Mouse (Mus musculus) neural tube, postnatal 0 days (tissue): Measurements from ENCODE around the gene Kncn. TPM values are rescaled to one million over a fixed set of nuclear protein-coding genes. Genes with fewer than 3 reads are reported as not detected.

Source experiments
- polyA plus RNA-seq: library from polyadenylated mRNA; unstranded; fragments of >200 nt; fragmentation: Nextera tagmentation; extraction: Ambion mirVana; gene quantifications from 2 replicates; pipeline ENCODE4 v1.2.1, GENCODE M21; 2015

Gene Kncn
- 0.36 and 0.41 TPM in 2 replicates for polyA plus RNA-seq

GRCm38 (mm10) chr4:115884022-115884421 is at the start of gene Kncn:
TSS of gene Kncn (plus strand) at chr4:115884400.

GRCm38 (mm10) chr4:115838696-115839641 is 45.2 kb upstream of the Kncn start, which contains the start of gene Mknk1:
TSS of gene Mknk1 (plus strand) at chr4:115839198.

GRCm38 (mm10) chr4:115890553-115890952 is 6.4 kb downstream of the Kncn start, which contains the start of gene 6430628N08Rik:
TSS of gene 6430628N08Rik (plus strand) at chr4:115890665.

Other genes with a start within 250 kb of the Kncn start
- gene Cyp4b1, start 236.7 kb upstream of the Kncn start, polyA plus RNA-seq: 0.98 and 2.1 TPM in 2 replicates
- gene Efcab14, start 146.7 kb upstream of the Kncn start, polyA plus RNA-seq: 20.0 and 20.4 TPM in 2 replicates
- gene Tex38, start 103.4 kb upstream of the Kncn start, polyA plus RNA-seq: 0.19 and 0.70 TPM in 2 replicates
- gene Atpaf1, start 99.6 kb upstream of the Kncn start, polyA plus RNA-seq: 45.7 and 52.1 TPM in 2 replicates
- gene Mob3c, start 56.3 kb upstream of the Kncn start, polyA plus RNA-seq: 4.8 and 7.3 TPM in 2 replicates
- 24.3 and 25.2 TPM in 2 replicates for gene Mknk1, start 45.2 kb upstream of the Kncn start, polyA plus RNA-seq
- gene 6430628N08Rik, start 6.3 kb downstream of the Kncn start, polyA plus RNA-seq: 0.89 and 1.5 TPM in 2 replicates
- gene Dmbx1, start 55.5 kb downstream of the Kncn start, polyA plus RNA-seq: 0.65 and 0.90 TPM in 2 replicates
- 20.8 and 23.0 TPM in 2 replicates for gene Faah, start 133.5 kb downstream of the Kncn start, polyA plus RNA-seq
- gene Nsun4, start 169.5 kb downstream of the Kncn start, polyA plus RNA-seq: 10.6 TPM in 2 replicates
- 626 and 669 TPM in 2 replicates for gene Uqcrh, start 190.7 kb downstream of the Kncn start, polyA plus RNA-seq
- gene Lrrc41, start 190.9 kb downstream of the Kncn start, polyA plus RNA-seq: 59.8 and 62.6 TPM in 2 replicates
- gene Rad54l, start 239.3 kb downstream of the Kncn start, polyA plus RNA-seq: 3.0 and 3.4 TPM in 2 replicates
- 63.2 and 71.4 TPM in 2 replicates for gene Pomgnt1, start 239.4 kb downstream of the Kncn start, polyA plus RNA-seq